Mouse (Mus musculus): ENCODE measurements around the gene Ankrd2. TPM values are rescaled to one million over a fixed set of nuclear protein-coding genes. Genes with fewer than 3 reads are reported as not detected.
"Not testable (repeated sequence)": the region's sequence is repeated elsewhere in the genome, so short reads cannot be mapped to it uniquely, and the experiment has no call there.

Ankrd2 gene
- polyA plus RNA-seq, 1 experiment from 2014 or later: 0.56 TPM

GRCm38 (mm10) chr19:42069241-42069525 lies 33.4 kb downstream of the Ankrd2 start:
- no peaks in the 10 kb centered on the region for H3K9me3 ChIP-seq
- no peak overlapping the region for H3K4me2 ChIP-seq
- WGBS: 51% methylated on average over 6 of the region's 6 CpGs

GRCm38 (mm10) chr19:42071221-42071620 lies 35.4 kb downstream of the Ankrd2 start:
- no peaks in the 10 kb centered on the region for H3K4me1 ChIP-seq
- 77% methylated on average over 7 of the region's 7 CpGs for WGBS
- no peaks in the 10 kb centered on the region for H3K27me3 ChIP-seq (replicated peaks)

More at GRCm38 (mm10) chr19:42069241-42069525, 33.4 kb downstream of the Ankrd2 start:
- Histone ChIP-seq H3K4me3 (no peak overlapping the region), H3K4me1 (no peaks in the 10 kb centered on the region), H3K27me3 (replicated peaks) (no peaks in the 10 kb centered on the region), H3K9ac (no peak overlapping the region), H3K36me3 (replicated peaks) (no peaks in the 10 kb centered on the region; the same call in 1 of the 2 replicates), H3K27ac (no peak overlapping the region)
- no peak for ATAC-seq (replicated peaks)

GRCm38 (mm10) chr19:42071886-42072608 lies 36.2 kb downstream of the Ankrd2 start:
- WGBS: 84% methylated on average over 15 of the region's 15 CpGs
- no peak overlapping the region for H3K4me3 ChIP-seq
- H3K9me3 ChIP-seq: no peaks in the 10 kb centered on the region
- no peaks in the 10 kb centered on the region for H3K4me1 ChIP-seq
- H3K36me3 ChIP-seq (replicated peaks): peaks cover 12% of the 10 kb centered on the region; the same call in 1 of the 2 replicates
- H3K27me3 ChIP-seq (replicated peaks): no peaks in the 10 kb centered on the region
- H3K4me2 ChIP-seq: no peak overlapping the region
- ATAC-seq (replicated peaks): no peak
- H3K27ac ChIP-seq: no peak overlapping the region
- H3K9ac ChIP-seq: no peak overlapping the region

More at GRCm38 (mm10) chr19:42071221-42071620, 35.4 kb downstream of the Ankrd2 start:
- H3K36me3 ChIP-seq (replicated peaks): peaks cover 7% of the 10 kb centered on the region; the same call in 1 of the 2 replicates
- H3K4me2 ChIP-seq: no peak overlapping the region
- H3K27ac ChIP-seq: no peak overlapping the region
- H3K9me3 ChIP-seq: no peaks in the 10 kb centered on the region
- no peak for ATAC-seq (replicated peaks)
- H3K9ac ChIP-seq: no peak overlapping the region
- no peak overlapping the region for H3K4me3 ChIP-seq

- no peaks in the 10 kb centered on the region for H3K9me3 ChIP-seq
- H3K4me3 ChIP-seq: no peak overlapping the region
- WGBS: 82% methylated on average over 7 of the region's 7 CpGs
- ATAC-seq (replicated peaks): no peak
- no peak overlapping the region for H3K27ac ChIP-seq
- no peaks in the 10 kb centered on the region for H3K27me3 ChIP-seq (replicated peaks)
- no peaks in the 10 kb centered on the region for H3K4me1 ChIP-seq
- H3K9ac ChIP-seq: no peak overlapping the region
- H3K4me2 ChIP-seq: no peak overlapping the region
- peaks cover 16% of the 10 kb centered on the region for H3K36me3 ChIP-seq (replicated peaks)
Observed at GRCm38 (mm10) chr19:42072802-42073201, 37.0 kb downstream of the Ankrd2 start.

GRCm38 (mm10) chr19:42075051-42075450 lies 39.3 kb downstream of the Ankrd2 start:
- Histone ChIP-seq H3K4me1 (no peaks in the 10 kb centered on the region), H3K36me3 (replicated peaks) (peaks cover 20% of the 10 kb centered on the region), H3K27me3 (replicated peaks) (no peaks in the 10 kb centered on the region), H3K27ac (no peak overlapping the region), H3K4me2 (no peak overlapping the region), H3K4me3 (no peak overlapping the region), H3K9ac (no peak overlapping the region), H3K9me3 (no peaks in the 10 kb centered on the region)
- WGBS: 85% methylated on average over 2 of the region's 2 CpGs
- no peak for ATAC-seq (replicated peaks)

- H3K4me1 ChIP-seq: no peaks in the 10 kb centered on the region
- no peak for ATAC-seq (replicated peaks)
- H3K4me3 ChIP-seq: no peak overlapping the region
- no peaks in the 10 kb centered on the region for H3K27me3 ChIP-seq (replicated peaks)
- WGBS: 85% methylated on average over 16 of the region's 16 CpGs
- H3K9me3 ChIP-seq: no peaks in the 10 kb centered on the region
- no peak overlapping the region for H3K27ac ChIP-seq
- H3K4me2 ChIP-seq: no peak overlapping the region
- no peak overlapping the region for H3K9ac ChIP-seq
- peaks cover 20% of the 10 kb centered on the region for H3K36me3 ChIP-seq (replicated peaks)
Observed at GRCm38 (mm10) chr19:42075992-42076391, 40.2 kb downstream of the Ankrd2 start.

GRCm38 (mm10) chr19:42078566-42078965 lies 42.8 kb downstream of the Ankrd2 start:
- Histone ChIP-seq H3K36me3 (replicated peaks) (peaks cover 20% of the 10 kb centered on the region), H3K4me2 (no peak overlapping the region), H3K4me1 (no peaks in the 10 kb centered on the region), H3K9me3 (no peaks in the 10 kb centered on the region), H3K27me3 (replicated peaks) (no peaks in the 10 kb centered on the region), H3K9ac (no peak overlapping the region), H3K27ac (no peak overlapping the region), H3K4me3 (no peak overlapping the region)
- 97% methylated on average over 8 of the region's 8 CpGs for WGBS
- ATAC-seq (replicated peaks): no peak

GRCm38 (mm10) chr19:42079006-42079405 lies 43.2 kb downstream of the Ankrd2 start:
- no peak for ATAC-seq (replicated peaks)
- peaks cover 20% of the 10 kb centered on the region for H3K36me3 ChIP-seq (replicated peaks)
- H3K4me3 ChIP-seq: no peak overlapping the region
- no peak overlapping the region for H3K9ac ChIP-seq
- H3K9me3 ChIP-seq: no peaks in the 10 kb centered on the region
- no peaks in the 10 kb centered on the region for H3K4me1 ChIP-seq
- 95% methylated on average over 12 of the region's 12 CpGs for WGBS
- no peak overlapping the region for H3K27ac ChIP-seq
- no peak overlapping the region for H3K4me2 ChIP-seq
- H3K27me3 ChIP-seq (replicated peaks): no peaks in the 10 kb centered on the region

- H3K4me2 ChIP-seq: no peak overlapping the region
- no peak overlapping the region for H3K9ac ChIP-seq
- H3K4me1 ChIP-seq: peaks cover 5% of the 10 kb centered on the region
- H3K27me3 ChIP-seq (replicated peaks): no peaks in the 10 kb centered on the region
- WGBS: 81% methylated on average over 5 of the region's 5 CpGs
- H3K4me3 ChIP-seq: no peak overlapping the region
- H3K9me3 ChIP-seq: no peaks in the 10 kb centered on the region
- ATAC-seq (replicated peaks): no peak
- peaks cover 20% of the 10 kb centered on the region for H3K36me3 ChIP-seq (replicated peaks)
- H3K27ac ChIP-seq: no peak overlapping the region
Observed at GRCm38 (mm10) chr19:42079950-42080349, 44.1 kb downstream of the Ankrd2 start.

- Histone ChIP-seq H3K27ac (no peak overlapping the region), H3K4me3 (no peak overlapping the region), H3K9me3 (no peaks in the 10 kb centered on the region), H3K27me3 (replicated peaks) (no peaks in the 10 kb centered on the region), H3K4me1 (peaks cover 7% of the 10 kb centered on the region), H3K36me3 (replicated peaks) (peaks cover 20% of the 10 kb centered on the region), H3K4me2 (no peak overlapping the region), H3K9ac (no peak overlapping the region)
- 72% methylated on average over 11 of the region's 11 CpGs for WGBS
- ATAC-seq (replicated peaks): no peak
Observed at GRCm38 (mm10) chr19:42080469-42080868, 44.7 kb downstream of the Ankrd2 start.

GRCm38 (mm10) chr19:42081613-42082012 lies 45.8 kb downstream of the Ankrd2 start:
- H3K4me1 ChIP-seq: peaks cover 12% of the 10 kb centered on the region
- not testable (repeated sequence) for H3K9ac ChIP-seq; H3K9me3 ChIP-seq; H3K4me3 ChIP-seq; H3K27ac ChIP-seq; H3K4me2 ChIP-seq; ATAC-seq (replicated peaks); H3K36me3 ChIP-seq (replicated peaks); H3K27me3 ChIP-seq (replicated peaks)
- WGBS: 93% methylated on average over 5 of the region's 5 CpGs

- 7% methylated on average over 10 of the region's 10 CpGs for WGBS
- Histone ChIP-seq H3K4me3 (peak overlapping the region; percentile 74), H3K4me2 (peak overlapping the region; percentile 92), H3K36me3 (replicated peaks) (no peaks in the 10 kb centered on the region), H3K27ac (peak overlapping the region; percentile 85), H3K9me3 (no peaks in the 10 kb centered on the region), H3K4me1 (peaks cover 23% of the 10 kb centered on the region), H3K27me3 (replicated peaks) (no peaks in the 10 kb centered on the region), H3K9ac (peak overlapping the region; percentile 80)
- ATAC-seq (replicated peaks): peak; percentile 1; the same call in 1 of the 2 replicates
Observed at GRCm38 (mm10) chr19:42085690-42086089, 49.9 kb downstream of the Ankrd2 start.

- peak; percentile 85 for ATAC-seq (replicated peaks)
- peak within 1 kb of the TSS; percentile 92 for H3K4me2 ChIP-seq
- no peaks in the 10 kb centered on the region for H3K9me3 ChIP-seq
- peak within 1 kb of the TSS; percentile 85 for H3K27ac ChIP-seq
- H3K27me3 ChIP-seq (replicated peaks): no peaks in the 10 kb centered on the region
- H3K4me1 ChIP-seq: peaks cover 26% of the 10 kb centered on the region
- WGBS: under 1% methylated on average over 21 of the region's 21 CpGs
- H3K4me3 ChIP-seq: peak within 1 kb of the TSS; percentile 74
- H3K9ac ChIP-seq: peak within 1 kb of the TSS; percentile 80
- no peaks in the 10 kb centered on the region for H3K36me3 ChIP-seq (replicated peaks)
Observed at GRCm38 (mm10) chr19:42086166-42086565, 50.4 kb downstream of the Ankrd2 start, which contains the start of gene Morn4. Gene Morn4, minus strand, starts transcription at chr19:42086357.

Data from midbrain, embryonic 15.5 days (tissue).